In genomic region chr9:101015324-101015723, GRCm38 (mm10) we compare ENCODE assay signal across 23 mouse cellular contexts. TPM values are rescaled to one million over a fixed set of nuclear protein-coding genes. Genes with fewer than 3 reads are reported as not detected.
DNase-seq lines count a peak whose midpoint lies in the region; ATAC-seq lines count a peak whose summit lies in the region.
"Had no signal": no experiment of that assay in that cellular context is flagged by ENCODE, and none has a peak within 500 bp of the region (broad histone marks: within the 10 kb centered on the region; RNA-seq: fewer than 3 reads in every experiment).

No protein-coding gene starts in this region.

- H3K4me2 ChIP-seq in kidney, embryonic 14.5 days (replicated peaks; ENCODE audit: low read depth, low read length) = no peak overlapping the region
- H3K4me2 ChIP-seq in kidney, embryonic 15.5 days = no peak overlapping the region
- H3K4me2 ChIP-seq: embryonic facial prominence, embryonic 12.5 days; embryonic facial prominence, embryonic 15.5 days; heart, embryonic 11.5 days; hindbrain, embryonic 12.5 days; hindbrain, embryonic 15.5 days had no signal

- 91% methylated on average over 9 of the region's 9 CpGs for WGBS in kidney, embryonic 14.5 days
- WGBS in kidney, embryonic 15.5 days = 89% methylated on average over 9 of the region's 9 CpGs

- H3K27me3 ChIP-seq in kidney, embryonic 14.5 days (ENCODE audit: control insufficient read depth, insufficient read depth, low read length) = no peaks in the 10 kb centered on the region
- H3K27me3 ChIP-seq in kidney, embryonic 15.5 days = no peaks in the 10 kb centered on the region
- H3K27me3 ChIP-seq: embryonic facial prominence, embryonic 12.5 days; embryonic facial prominence, embryonic 15.5 days; hindbrain, embryonic 12.5 days; hindbrain, embryonic 15.5 days had no signal

- H3K4me3 ChIP-seq in kidney, embryonic 14.5 days (ENCODE audit: low read length) = no peak overlapping the region
- H3K4me3 ChIP-seq in kidney, embryonic 15.5 days (replicated peaks) = no peak overlapping the region
- H3K4me3 ChIP-seq: embryonic facial prominence, embryonic 12.5 days; embryonic facial prominence, embryonic 15.5 days; gastrocnemius, adult 2 months; hindbrain, embryonic 12.5 days; hindbrain, embryonic 15.5 days had no signal

- H3K36me3 ChIP-seq in kidney, embryonic 14.5 days (ENCODE audit: control insufficient read depth, insufficient read depth, low read length) = no peaks in the 10 kb centered on the region; the same call in 1 of the 2 replicates
- peaks cover 22% of the 10 kb centered on the region for H3K36me3 ChIP-seq in kidney, embryonic 15.5 days

- peaks cover 2% of the 10 kb centered on the region; the same call in 1 of the 2 replicates for H3K9me3 ChIP-seq in kidney, embryonic 14.5 days (ENCODE audit: control insufficient read depth, low read length)
- H3K9me3 ChIP-seq in kidney, embryonic 15.5 days (replicated peaks) = no peaks in the 10 kb centered on the region
- H3K9me3 ChIP-seq: embryonic facial prominence, embryonic 15.5 days; hindbrain, embryonic 12.5 days had no signal

- no peak for ATAC-seq in kidney, embryonic 14.5 days (ENCODE audit: low FRiP score, low TSS enrichment)
- ATAC-seq in kidney, embryonic 15.5 days (replicated peaks; ENCODE audit: low FRiP score) = no peak
- ATAC-seq: activated CD4-positive, CD25-positive, alpha-beta regulatory T cell, adult 4 months; CD4-positive, CD25-positive, alpha-beta regulatory T cell, adult 4 months; forebrain, embryonic 14.5 days; forebrain, postnatal 0 days had no signal

- DNase-seq in kidney, adult 18-20 months = peak; percentile 24
- DNase-seq in kidney, postnatal 10 days = no peak
- peak; percentile 35 for DNase-seq in kidney, postnatal 14 days
- DNase-seq in Muller cell, postnatal 12 days (ENCODE audit: inconsistent ontology term) = no peak
- DNase-seq: adrenal gland, postnatal 10 days; cerebellum, adult 11 months; cerebellum, adult 2 months; cerebellum, adult 9-11 months; cerebellum, postnatal 25 days; forebrain, postnatal 0 days; gastrocnemius, adult 2 months; gastrocnemius, postnatal 14 days; heart, adult 11 months had no signal

- 0 out of 2 replicates have a peak, but pooled peaks cover 4% of the 10 kb centered on the region for H3K4me1 ChIP-seq in kidney, embryonic 14.5 days (ENCODE audit: control insufficient read depth, insufficient read depth, low read length)
- H3K4me1 ChIP-seq in kidney, embryonic 15.5 days = peaks cover 7% of the 10 kb centered on the region
- H3K4me1 ChIP-seq: embryonic facial prominence, embryonic 12.5 days; embryonic facial prominence, embryonic 15.5 days; hindbrain, embryonic 15.5 days had no signal

- H3K9ac ChIP-seq in kidney, embryonic 14.5 days (ENCODE audit: low read depth, low read length) = no peak overlapping the region
- no peak overlapping the region for H3K9ac ChIP-seq in kidney, embryonic 15.5 days
- H3K9ac ChIP-seq: embryonic facial prominence, embryonic 12.5 days; embryonic facial prominence, embryonic 15.5 days; forebrain, postnatal 0 days; hindbrain, embryonic 12.5 days; hindbrain, embryonic 15.5 days had no signal

- no peak overlapping the region for H3K27ac ChIP-seq in kidney, embryonic 14.5 days (ENCODE audit: low read depth, low read length)
- H3K27ac ChIP-seq in kidney, embryonic 15.5 days = 0 out of 2 replicates have a peak overlapping the region, but pooled peaks have one; percentile 19
- H3K27ac ChIP-seq: embryonic facial prominence, embryonic 12.5 days; embryonic facial prominence, embryonic 15.5 days; gastrocnemius, adult 2 months; hindbrain, embryonic 12.5 days; hindbrain, embryonic 15.5 days had no signal

RNA-seq across cellular contexts. Expression of gene Pccb, which starts 19.4 kb away (rescaled TPM):
- 19.2 and 21.0 TPM in 2 replicates for polyA plus RNA-seq in kidney, embryonic 14.5 days (2014; fragmentation: Nextera tagmentation; extraction: Ambion mirVana)
- polyA plus RNA-seq in kidney, embryonic 15.5 days (2015; fragmentation: Nextera tagmentation; extraction: Ambion mirVana) = 24.5 and 26.4 TPM in 2 replicates

RNA-seq across cellular contexts. Expression of gene Msl2, which starts 58.6 kb away (rescaled TPM):
- 9.7 and 11.9 TPM in 2 replicates for polyA plus RNA-seq in kidney, embryonic 14.5 days (2014; fragmentation: Nextera tagmentation; extraction: Ambion mirVana)
- polyA plus RNA-seq in kidney, embryonic 15.5 days (2015; fragmentation: Nextera tagmentation; extraction: Ambion mirVana) = 4.9 and 7.0 TPM in 2 replicates

Comparison
In these comparisons a context has a peak if more than half of its experiments do, and no peak if none do; other contexts are left out.
1. DNase-seq: peak in kidney, adult 18-20 months (single experiment) and kidney, postnatal 14 days (single experiment); none in kidney, postnatal 10 days (single experiment) and Muller cell, postnatal 12 days (single experiment).